Mouse (Mus musculus): ENCODE results near the gene Gps2.

DNA sequence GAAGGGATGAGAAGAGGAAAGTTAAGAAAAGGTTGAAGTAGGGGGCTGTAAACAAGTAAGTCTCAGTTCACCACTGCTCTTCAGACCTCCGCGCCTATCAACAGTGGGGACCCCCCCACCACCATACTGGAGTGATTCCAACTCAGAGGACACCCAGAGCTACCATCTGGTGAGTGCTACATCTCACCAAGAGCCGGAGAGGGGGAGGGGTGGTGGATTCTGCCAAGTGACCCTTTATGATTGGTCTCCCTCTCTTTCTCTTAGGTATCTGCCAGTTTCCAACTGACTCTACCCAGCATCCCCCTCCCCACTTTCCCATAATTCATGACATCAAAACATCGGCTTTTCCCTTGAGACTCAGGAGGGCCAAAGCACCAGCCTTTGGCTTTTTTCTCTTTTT lies 27.3 kb downstream of the Gps2 start:
- no peak for TF ChIP-seq CTCF (IDR thresholded peaks at IDR 0.05; ENCODE audit: insufficient read depth, low read length)
- no peak for TF ChIP-seq POLR2A (IDR thresholded peaks at IDR 0.05; ENCODE audit: borderline replicate concordance, extremely low read depth, low read depth, low read length)

Measured in lung, adult 2 months (tissue).